Mouse (Mus musculus) cerebellum, adult 2 months (tissue): ENCODE measurements around the gene Insr.

ENCODE experiments used
- CTCF ChIP-seq: fragments of 200-500 bp; IDR thresholded peaks from 2 replicates; pipeline ENCODE4 v1.5.1; 2011; ENCODE audit warnings: low read depth, mild to moderate bottlenecking, control low read depth, low read length, moderate library complexity, borderline replicate concordance; ENCODE audit not compliant: insufficient read depth
- POLR2A ChIP-seq: fragments of 200-500 bp; IDR thresholded peaks from 2 replicates; pipeline ENCODE4 v1.6.1; 2011; ENCODE audit warnings: low read length, control low read depth, borderline replicate concordance; ENCODE audit not compliant: insufficient read depth

GRCm38 (mm10) chr8:3314345-3314744 is 34.9 kb upstream of the Insr start:
- TF ChIP-seq POLR2A (no peak), CTCF (no peak)
